Comparison of ENCODE assay signal across 8 mouse cellular contexts in the genomic region with DNA sequence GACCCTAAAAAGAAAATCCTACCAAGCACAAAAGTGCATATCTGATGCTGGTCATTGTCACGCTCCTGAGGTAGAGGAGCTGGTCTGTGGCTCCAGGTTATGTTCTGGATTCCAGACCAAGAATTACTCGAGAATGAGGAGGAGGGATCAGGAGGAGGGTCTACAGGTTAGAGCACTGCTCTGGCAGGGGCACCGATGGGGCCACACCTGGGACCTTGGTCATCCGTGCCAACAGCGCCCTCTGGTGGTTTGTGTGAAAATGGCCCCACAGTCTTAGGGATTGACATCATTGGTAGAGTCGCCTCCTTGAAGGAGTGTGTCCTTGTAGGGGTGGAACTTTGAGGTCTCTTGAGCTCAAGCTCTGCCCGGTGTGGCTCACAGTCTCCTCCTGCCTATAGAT. TPM values are rescaled to one million over a fixed set of nuclear protein-coding genes. Genes with fewer than 3 reads are reported as not detected.
DNase-seq lines count a peak whose midpoint lies in the region; ATAC-seq and TF ChIP-seq lines count a peak whose summit lies in the region.

No protein-coding gene starts in this region.

- ATAC-seq in midbrain, postnatal 0 days (ENCODE audit: low FRiP score), result no peak

- H3K9me3 ChIP-seq in midbrain, postnatal 0 days (ENCODE audit: low read length), result no peaks in the 10 kb centered on the region

- no peaks in the 10 kb centered on the region for H3K27me3 ChIP-seq in midbrain, postnatal 0 days (ENCODE audit: insufficient read depth, low read length)

- H3K4me2 ChIP-seq in midbrain, postnatal 0 days (ENCODE audit: low read depth, low read length, poor library complexity, severe bottlenecking), result no peak overlapping the region

- H3K4me3 ChIP-seq in midbrain, postnatal 0 days (ENCODE audit: low read depth, low read length), result no peak overlapping the region

- 36% methylated on average over 7 of the region's 7 CpGs for WGBS in midbrain, postnatal 0 days

- TF ChIP-seq CTCF in midbrain, postnatal 0 days (IDR thresholded peaks at IDR 0.05), result peak; percentile 82

- H3K9ac ChIP-seq in midbrain, postnatal 0 days (replicated peaks; ENCODE audit: low read length, poor library complexity, severe bottlenecking), result no peak overlapping the region

- H3K4me1 ChIP-seq in midbrain, postnatal 0 days (ENCODE audit: insufficient read depth, low read length), result no peaks in the 10 kb centered on the region

- peak; percentile 78 for DNase-seq in gastrocnemius, postnatal 10 days
- no peak for DNase-seq in gastrocnemius, postnatal 25 days
- DNase-seq in T-cell, adult 2 months (ENCODE audit: low spot score), result peak; percentile 75
- peak; percentile 76 to 79 for DNase-seq in cerebellum, postnatal 36 days
- peak; percentile 69 to 81 for DNase-seq in heart, postnatal 14 days
- DNase-seq in left cerebral cortex, postnatal 4 days, result peak; percentile 61
- DNase-seq in midbrain, postnatal 0 days (ENCODE audit: low spot score), result peak; percentile 43
- peak; percentile 71 for DNase-seq in testis, postnatal 14 days (ENCODE audit: low spot score)

- no peak overlapping the region for H3K27ac ChIP-seq in midbrain, postnatal 0 days (ENCODE audit: low read depth, low read length)

- intact Hi-C loops in heart, postnatal 14 days (cut with DNase I), result loop anchor here (1.0 kb wide), 1 partner anchor 20 kb away; no protein-coding TSS in a partner anchor
- intact Hi-C loops in left cerebral cortex, postnatal 4 days (cut with DNase I), result no loop called here

- peaks cover 68% of the 10 kb centered on the region for H3K36me3 ChIP-seq in midbrain, postnatal 0 days (ENCODE audit: insufficient read depth, low read length)

RNA-seq across cellular contexts. Expression of gene Atcay, which starts 12.7 kb away (rescaled TPM):
- under 1 TPM; 0.40 to 0.43 TPM for total RNA-seq in gastrocnemius, postnatal 10 days (2021)
- not detected for total RNA-seq in gastrocnemius, postnatal 25 days (2021)
- total RNA-seq in heart, postnatal 14 days (2021), result under 1 TPM; 0.12 TPM
- 100 to 1,000 TPM; 195 to 206 TPM for total RNA-seq in left cerebral cortex, postnatal 4 days (2021)
- 195 and 200 TPM in 2 replicates for total RNA-seq in midbrain, postnatal 0 days (2014; rRNA removed)
- polyA plus RNA-seq in midbrain, postnatal 0 days (2015; fragmentation: Nextera tagmentation; extraction: Ambion mirVana), result 91.4 and 94.1 TPM in 2 replicates

RNA-seq across cellular contexts. Expression of gene Zfr2, which starts 15.0 kb away (rescaled TPM):
- total RNA-seq in gastrocnemius, postnatal 10 days (2021), result 1 to 10 TPM; 2.1 to 3.5 TPM
- 1 to 10 TPM; 1.9 to 3.0 TPM for total RNA-seq in gastrocnemius, postnatal 25 days (2021)
- 1 to 10 TPM; 2.7 to 3.4 TPM for total RNA-seq in heart, postnatal 14 days (2021)
- total RNA-seq in left cerebral cortex, postnatal 4 days (2021), result 10 to 100 TPM; 65.2 to 66.0 TPM
- total RNA-seq in midbrain, postnatal 0 days (2014; rRNA removed), result 61.3 and 70.2 TPM in 2 replicates
- polyA plus RNA-seq in midbrain, postnatal 0 days (2015; fragmentation: Nextera tagmentation; extraction: Ambion mirVana), result 24.9 and 25.3 TPM in 2 replicates

RNA-seq across cellular contexts. Expression of gene Nmrk2, which starts 16.1 kb away (rescaled TPM):
- 1 to 10 TPM; 1.7 to 1.8 TPM for total RNA-seq in gastrocnemius, postnatal 10 days (2021)
- 10 to 100 TPM; 41.1 to 57.7 TPM for total RNA-seq in gastrocnemius, postnatal 25 days (2021)
- total RNA-seq in heart, postnatal 14 days (2021), result 1 to 10 TPM; 3.6 to 9.8 TPM
- total RNA-seq in left cerebral cortex, postnatal 4 days (2021), result under 1 TPM in 1 of 2 experiments, not detected in 1; 0.44 TPM
- total RNA-seq in midbrain, postnatal 0 days (2014; rRNA removed), result not detected in 2 replicates
- polyA plus RNA-seq in midbrain, postnatal 0 days (2015; fragmentation: Nextera tagmentation; extraction: Ambion mirVana), result 0.14 TPM in 1 of 2 replicates, not detected in the other

RNA-seq across cellular contexts. Expression of gene 4930442H23Rik, which starts 34.3 kb away (rescaled TPM):
- not detected for total RNA-seq in gastrocnemius, postnatal 10 days (2021)
- total RNA-seq in gastrocnemius, postnatal 25 days (2021), result not detected
- total RNA-seq in heart, postnatal 14 days (2021), result not detected
- total RNA-seq in left cerebral cortex, postnatal 4 days (2021), result not detected
- not detected in 2 replicates for total RNA-seq in midbrain, postnatal 0 days (2014; rRNA removed)
- not detected in 2 replicates for polyA plus RNA-seq in midbrain, postnatal 0 days (2015; fragmentation: Nextera tagmentation; extraction: Ambion mirVana)

RNA-seq across cellular contexts. Expression of gene Matk, which starts 34.8 kb away (rescaled TPM):
- 1 to 10 TPM in 1 of 2 experiments, under 1 TPM in 1; 0.70 to 1.3 TPM for total RNA-seq in gastrocnemius, postnatal 10 days (2021)
- total RNA-seq in gastrocnemius, postnatal 25 days (2021), result under 1 TPM; 0.13 to 0.23 TPM
- total RNA-seq in heart, postnatal 14 days (2021), result under 1 TPM; 0.26 to 0.51 TPM
- total RNA-seq in left cerebral cortex, postnatal 4 days (2021), result 100 to 1,000 TPM; 132 to 140 TPM
- total RNA-seq in midbrain, postnatal 0 days (2014; rRNA removed), result 110 and 114 TPM in 2 replicates
- 96.9 and 108 TPM in 2 replicates for polyA plus RNA-seq in midbrain, postnatal 0 days (2015; fragmentation: Nextera tagmentation; extraction: Ambion mirVana)

Comparison
In these comparisons a context has a peak if more than half of its experiments do, and no peak if none do; other contexts are left out.
1. RNA of gene Atcay, which starts 12.7 kb away (total RNA-seq): 195 to 206 TPM in left cerebral cortex, postnatal 4 days and 195 to 200 TPM in midbrain, postnatal 0 days; 0.40 to 0.43 TPM in gastrocnemius, postnatal 10 days, 0.12 TPM in heart, postnatal 14 days and not detected in gastrocnemius, postnatal 25 days; every median in the first group is over 100 times any median in the second.
2. RNA of gene Zfr2, which starts 15.0 kb away (total RNA-seq): 65.2 to 66.0 TPM in left cerebral cortex, postnatal 4 days and 61.3 to 70.2 TPM in midbrain, postnatal 0 days; 2.1 to 3.5 TPM in gastrocnemius, postnatal 10 days, 2.7 to 3.4 TPM in heart, postnatal 14 days and 1.9 to 3.0 TPM in gastrocnemius, postnatal 25 days; every median in the first group is over 10 times any median in the second.